Mouse (Mus musculus) hematopoietic stem cell, adult 5-6 weeks (primary cell): Measurements from ENCODE around the gene Rtl4. TPM values are rescaled to one million over a fixed set of nuclear protein-coding genes. Genes with fewer than 3 reads are reported as not detected.

Experiments used
- total RNA-seq: library from RNA; stranded (forward); fragments of 172-1452, 232-1000 nt; gene quantifications from 2 replicates; pipeline ENCODE4 v1.2.3, GENCODE M21; 2017

The Rtl4 gene
- total RNA-seq, 1 experiment from 2014 or later = not detected

Other genes starting within 250 kb of the Rtl4 start
- gene Trpc5os, start 232.3 kb upstream of the Rtl4 start, total RNA-seq = not detected in 2 replicates
- not detected in 2 replicates for gene Trpc5, start 727 bp upstream of the Rtl4 start, total RNA-seq